Mouse (Mus musculus): ENCODE results near the gene Ddx6. TPM values are rescaled to one million over a fixed set of nuclear protein-coding genes. Genes with fewer than 3 reads are reported as not detected.
"Not testable (repeated sequence)": the region's sequence is repeated elsewhere in the genome, so short reads cannot be mapped to it uniquely, and the experiment has no call there.

The Ddx6 gene
- polyA plus RNA-seq, 1 experiment from 2014 or later: 11.9 TPM

DNA sequence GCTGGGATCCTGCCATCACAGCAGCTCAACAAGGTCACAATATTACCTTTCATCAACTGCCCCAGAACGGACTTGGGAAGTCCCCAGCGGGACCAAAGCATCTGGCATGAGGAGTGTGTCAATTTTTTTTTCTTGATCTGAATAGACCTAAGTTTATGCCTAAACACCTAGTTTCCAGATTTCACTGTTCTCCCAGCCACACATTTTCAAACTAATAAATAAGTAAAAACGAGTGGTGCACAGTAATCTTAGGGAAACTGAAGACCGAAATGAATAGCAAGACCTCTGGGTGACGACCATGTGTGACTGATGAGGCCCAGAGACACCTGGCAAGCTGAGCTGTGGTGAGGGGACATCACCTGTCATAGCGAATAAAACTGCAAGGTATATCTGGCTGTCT, 3.9 kb upstream of the Ddx6 start:
- WGBS: 86% methylated on average over 6 of the region's 6 CpGs
- H3K27me3 ChIP-seq (ENCODE audit: control insufficient read depth, insufficient read depth, low read length): peaks cover 6% of the 10 kb centered on the region
- H3K4me3 ChIP-seq (ENCODE audit: low read depth, low read length): no peak overlapping the region
- H3K36me3 ChIP-seq (ENCODE audit: control insufficient read depth, insufficient read depth, low read length): no peaks in the 10 kb centered on the region
- H3K9me3 ChIP-seq (ENCODE audit: control insufficient read depth, low read length): no peaks in the 10 kb centered on the region
- DNase-seq (ENCODE audit: low spot score, missing footprints) (peak; percentile 31), ATAC-seq (ENCODE audit: low FRiP score) (no peak)
- H3K4me2 ChIP-seq: no peak overlapping the region
- H3K27ac ChIP-seq (ENCODE audit: low read depth, low read length): no peak overlapping the region
- no peak overlapping the region for H3K9ac ChIP-seq (ENCODE audit: low read length)
- peaks cover 16% of the 10 kb centered on the region for H3K4me1 ChIP-seq (ENCODE audit: control insufficient read depth, insufficient read depth, low read length)

DNA sequence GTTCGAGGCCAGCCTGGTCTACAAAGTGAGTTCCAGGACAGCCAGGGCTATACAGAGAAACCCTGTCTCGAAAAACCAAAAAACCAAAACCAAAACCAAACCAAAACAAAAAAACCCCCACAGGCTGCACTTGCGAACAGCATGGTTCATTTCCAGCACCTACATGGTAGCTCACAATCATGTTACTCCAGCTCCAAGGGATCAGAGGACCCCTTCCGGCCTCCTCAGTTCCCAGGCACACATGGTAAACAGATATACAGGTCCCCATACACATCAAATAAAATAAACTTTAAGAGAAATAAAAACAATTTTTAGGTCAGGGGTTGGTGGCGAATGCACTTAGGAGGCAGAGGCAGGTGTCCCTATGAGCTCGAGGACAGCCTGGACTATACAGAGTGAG, 1.9 kb upstream of the Ddx6 start:
- Histone ChIP-seq H3K27ac (ENCODE audit: low read depth, low read length) (0 out of 2 replicates have a peak overlapping the region, but pooled peaks have one; percentile 32), H3K27me3 (ENCODE audit: control insufficient read depth, insufficient read depth, low read length) (peaks cover 6% of the 10 kb centered on the region), H3K9me3 (ENCODE audit: control insufficient read depth, low read length) (no peaks in the 10 kb centered on the region), H3K9ac (ENCODE audit: low read length) (peak overlapping the region; percentile 100), H3K4me2 (peak overlapping the region; percentile 65), H3K4me1 (ENCODE audit: control insufficient read depth, insufficient read depth, low read length) (peaks cover 28% of the 10 kb centered on the region), H3K4me3 (ENCODE audit: low read depth, low read length) (peak overlapping the region; percentile 98; the same call in 1 of the 2 replicates), H3K36me3 (ENCODE audit: control insufficient read depth, insufficient read depth, low read length) (peaks cover 5% of the 10 kb centered on the region; the same call in 1 of the 2 replicates)
- ATAC-seq (ENCODE audit: low FRiP score) (no peak), DNase-seq (ENCODE audit: low spot score, missing footprints) (peak; percentile 83)
- 71% methylated on average over 6 of the region's 6 CpGs for WGBS

DNA sequence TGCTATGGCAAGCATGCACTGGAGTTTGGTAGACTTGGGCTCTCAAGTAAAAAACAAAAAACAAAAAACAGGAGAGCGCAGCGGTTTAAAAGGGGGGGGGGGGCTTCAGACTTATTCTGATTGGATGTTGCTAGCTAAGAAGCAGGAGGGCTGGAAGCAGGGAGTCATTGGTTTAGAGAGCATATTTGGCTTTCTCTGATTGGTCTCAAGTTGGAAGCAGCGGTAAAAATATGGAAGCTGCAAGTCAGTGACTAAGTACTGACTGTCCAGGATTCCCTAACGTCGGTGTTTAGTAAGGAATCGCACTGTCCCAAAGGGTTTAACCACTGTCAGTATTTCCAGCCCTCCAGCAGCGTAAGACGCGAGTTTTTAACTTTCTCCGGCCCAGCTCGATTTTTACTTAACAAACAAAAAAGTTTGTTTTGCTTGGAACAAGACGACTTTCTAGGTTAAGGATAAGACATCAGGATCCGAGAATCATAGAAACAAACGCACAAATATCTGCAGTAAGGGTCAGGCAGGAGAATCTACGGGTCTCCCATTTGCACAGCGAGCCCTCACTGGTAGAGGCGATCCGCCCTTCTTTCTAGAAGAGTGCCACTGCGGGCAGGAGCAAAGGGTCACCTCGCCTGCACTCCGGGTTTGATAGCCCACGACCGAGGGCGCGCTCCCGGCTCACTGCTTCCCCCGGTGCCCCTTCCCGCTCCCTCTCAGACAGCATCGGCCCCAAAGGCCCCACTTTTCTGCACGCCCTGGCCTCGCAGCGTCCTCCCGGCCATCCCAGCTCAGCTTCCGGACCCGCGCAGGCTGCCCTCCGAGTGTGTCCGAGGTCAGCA, 1.0 kb upstream of the Ddx6 start:
- H3K27ac ChIP-seq (ENCODE audit: low read depth, low read length): peak overlapping the region; percentile 98
- H3K9me3 ChIP-seq (ENCODE audit: control insufficient read depth, low read length): no peaks in the 10 kb centered on the region
- peak overlapping the region; percentile 100 for H3K9ac ChIP-seq (ENCODE audit: low read length)
- ATAC-seq (ENCODE audit: low FRiP score) (peak; percentile 49), DNase-seq (ENCODE audit: low spot score, missing footprints) (peak; percentile 97)
- peak overlapping the region; percentile 98 for H3K4me3 ChIP-seq (ENCODE audit: low read depth, low read length)
- peak overlapping the region; percentile 65 for H3K4me2 ChIP-seq
- peaks cover 9% of the 10 kb centered on the region; the same call in 1 of the 2 replicates for H3K36me3 ChIP-seq (ENCODE audit: control insufficient read depth, insufficient read depth, low read length)
- WGBS: under 1% methylated on average over 38 of the region's 38 CpGs
- H3K27me3 ChIP-seq (ENCODE audit: control insufficient read depth, insufficient read depth, low read length): no peaks in the 10 kb centered on the region; the same call in 1 of the 2 replicates
- H3K4me1 ChIP-seq (ENCODE audit: control insufficient read depth, insufficient read depth, low read length): peaks cover 30% of the 10 kb centered on the region

- ATAC-seq (ENCODE audit: low FRiP score): peak; percentile 76
- peak overlapping the region; percentile 98 for H3K27ac ChIP-seq (ENCODE audit: low read depth, low read length)
Measured at GRCm38 (mm10) chr9:44604290-44604778, 358 bp upstream of the Ddx6 start.

DNA sequence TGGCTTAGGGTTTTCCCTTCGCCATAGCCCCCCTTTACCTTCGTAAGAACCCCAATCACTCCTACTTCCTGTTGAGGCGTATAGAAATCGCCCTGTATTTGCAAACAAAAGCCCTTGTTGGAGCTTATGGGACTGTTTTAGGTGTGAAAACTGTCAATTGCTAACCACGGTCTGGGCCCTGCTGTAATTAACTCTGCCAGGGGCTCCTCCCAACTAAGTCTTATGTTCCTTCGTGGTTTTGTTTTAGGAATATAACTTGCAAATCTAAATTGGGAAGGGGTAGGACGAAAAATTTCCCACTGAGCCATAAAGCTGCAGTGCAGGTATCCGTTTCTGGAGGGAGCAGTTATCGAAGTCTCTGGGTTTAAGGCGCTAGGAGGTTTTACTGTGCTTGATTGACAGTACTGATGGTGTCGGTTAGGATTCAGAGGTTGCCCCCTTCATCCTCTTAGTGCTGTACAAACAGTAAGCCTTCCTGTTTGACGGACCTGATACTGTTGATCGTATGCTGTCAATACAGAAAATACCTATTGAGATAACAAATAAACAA, 999 bp downstream of the Ddx6 start:
- Histone ChIP-seq H3K36me3 (ENCODE audit: control insufficient read depth, insufficient read depth, low read length) (peaks cover 19% of the 10 kb centered on the region), H3K9ac (ENCODE audit: low read length) (peak overlapping the region; percentile 100), H3K27ac (ENCODE audit: low read depth, low read length) (peak overlapping the region; percentile 98), H3K4me1 (ENCODE audit: control insufficient read depth, insufficient read depth, low read length) (peaks cover 23% of the 10 kb centered on the region), H3K9me3 (ENCODE audit: control insufficient read depth, low read length) (no peaks in the 10 kb centered on the region), H3K4me3 (ENCODE audit: low read depth, low read length) (peak overlapping the region; percentile 98), H3K27me3 (ENCODE audit: control insufficient read depth, insufficient read depth, low read length) (no peaks in the 10 kb centered on the region), H3K4me2 (peak overlapping the region; percentile 65)
- peak; percentile 95 for DNase-seq (ENCODE audit: low spot score, missing footprints)
- 0 out of 2 replicates have a peak, but pooled peaks have one; percentile 4 for ATAC-seq (ENCODE audit: low FRiP score)
- under 1% methylated on average over 13 of the region's 13 CpGs for WGBS

More at GRCm38 (mm10) chr9:44604290-44604778, 358 bp upstream of the Ddx6 start:
- H3K27me3 ChIP-seq (ENCODE audit: control insufficient read depth, insufficient read depth, low read length): no peaks in the 10 kb centered on the region
- peaks cover 26% of the 10 kb centered on the region for H3K4me1 ChIP-seq (ENCODE audit: control insufficient read depth, insufficient read depth, low read length)
- no peak for DNase-seq (ENCODE audit: low spot score, missing footprints)
- peak overlapping the region; percentile 98 for H3K4me3 ChIP-seq (ENCODE audit: low read depth, low read length)
- H3K4me2 ChIP-seq: peak overlapping the region; percentile 65
- no peaks in the 10 kb centered on the region for H3K9me3 ChIP-seq (ENCODE audit: control insufficient read depth, low read length)
- H3K9ac ChIP-seq (ENCODE audit: low read length): peak overlapping the region; percentile 100
- under 1% methylated on average over 40 of the region's 65 CpGs for WGBS
- H3K36me3 ChIP-seq (ENCODE audit: control insufficient read depth, insufficient read depth, low read length): peaks cover 13% of the 10 kb centered on the region; the same call in 1 of the 2 replicates

DNA sequence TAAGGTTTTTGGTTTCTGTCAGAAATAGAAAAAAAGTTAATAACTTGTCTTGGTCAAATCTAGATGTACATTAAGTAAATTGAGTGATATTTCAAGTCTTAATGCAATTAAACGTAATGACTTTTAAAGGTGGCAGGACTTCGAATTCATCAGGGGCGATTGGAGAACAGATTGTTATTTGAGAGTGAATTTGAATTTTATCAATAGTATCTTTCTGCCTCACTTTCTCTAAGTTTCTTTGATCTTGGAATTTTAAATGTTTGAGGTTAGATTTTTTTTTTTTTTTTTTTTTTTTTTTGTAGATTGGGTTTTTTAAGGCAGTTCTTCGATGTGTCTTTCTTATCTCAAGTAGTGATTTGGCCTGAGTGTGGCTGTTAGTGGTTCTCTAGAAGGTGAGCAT, 2.0 kb downstream of the Ddx6 start:
- Histone ChIP-seq H3K27ac (ENCODE audit: low read depth, low read length) (no peak overlapping the region), H3K9ac (ENCODE audit: low read length) (no peak overlapping the region), H3K4me3 (ENCODE audit: low read depth, low read length) (peak overlapping the region; percentile 98; the same call in 1 of the 2 replicates), H3K27me3 (ENCODE audit: control insufficient read depth, insufficient read depth, low read length) (no peaks in the 10 kb centered on the region), H3K36me3 (ENCODE audit: control insufficient read depth, insufficient read depth, low read length) (peaks cover 22% of the 10 kb centered on the region), H3K4me2 (peak overlapping the region; percentile 65), H3K4me1 (ENCODE audit: control insufficient read depth, insufficient read depth, low read length) (peaks cover 23% of the 10 kb centered on the region), H3K9me3 (ENCODE audit: control insufficient read depth, low read length) (no peaks in the 10 kb centered on the region)
- no peak for DNase-seq (ENCODE audit: low spot score, missing footprints)
- WGBS: 80% methylated on average over 4 of the region's 4 CpGs
- ATAC-seq (ENCODE audit: low FRiP score): no peak

DNA sequence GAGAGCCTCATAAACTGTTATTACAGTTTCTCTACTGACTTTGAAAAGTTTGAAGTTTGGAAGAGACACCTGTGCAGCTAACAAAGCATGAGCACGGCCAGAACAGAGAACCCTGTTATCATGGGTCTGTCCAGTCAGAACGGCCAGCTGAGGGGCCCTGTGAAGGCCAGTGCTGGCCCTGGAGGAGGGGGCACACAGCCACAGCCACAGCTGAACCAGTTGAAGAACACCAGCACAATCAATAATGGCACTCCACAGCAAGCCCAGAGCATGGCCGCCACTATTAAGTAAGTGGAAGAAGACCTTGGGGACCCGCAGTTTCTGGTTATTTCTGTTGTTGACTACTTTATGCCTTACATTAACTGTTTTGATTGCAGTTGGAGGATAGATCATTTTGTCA, 2.6 kb downstream of the Ddx6 start:
- ATAC-seq (ENCODE audit: low FRiP score) (no peak), DNase-seq (ENCODE audit: low spot score, missing footprints) (no peak)
- H3K4me2 ChIP-seq: no peak overlapping the region
- H3K4me1 ChIP-seq (ENCODE audit: control insufficient read depth, insufficient read depth, low read length): peaks cover 23% of the 10 kb centered on the region
- H3K36me3 ChIP-seq (ENCODE audit: control insufficient read depth, insufficient read depth, low read length): peaks cover 22% of the 10 kb centered on the region
- H3K4me3 ChIP-seq (ENCODE audit: low read depth, low read length): no peak overlapping the region
- WGBS: 75% methylated on average over 4 of the region's 4 CpGs
- no peaks in the 10 kb centered on the region for H3K9me3 ChIP-seq (ENCODE audit: control insufficient read depth, low read length)
- H3K27ac ChIP-seq (ENCODE audit: low read depth, low read length): no peak overlapping the region
- no peaks in the 10 kb centered on the region for H3K27me3 ChIP-seq (ENCODE audit: control insufficient read depth, insufficient read depth, low read length)
- H3K9ac ChIP-seq (ENCODE audit: low read length): no peak overlapping the region

- no peaks in the 10 kb centered on the region for H3K9me3 ChIP-seq (ENCODE audit: control insufficient read depth, low read length)
- H3K4me1 ChIP-seq (ENCODE audit: control insufficient read depth, insufficient read depth, low read length): peaks cover 18% of the 10 kb centered on the region
- no peaks in the 10 kb centered on the region for H3K27me3 ChIP-seq (ENCODE audit: control insufficient read depth, insufficient read depth, low read length)
- H3K4me3 ChIP-seq (ENCODE audit: low read depth, low read length): no peak overlapping the region
- ATAC-seq (ENCODE audit: low FRiP score) (no peak), DNase-seq (ENCODE audit: low spot score, missing footprints) (no peak)
- H3K9ac ChIP-seq (ENCODE audit: low read length): no peak overlapping the region
- peaks cover 29% of the 10 kb centered on the region for H3K36me3 ChIP-seq (ENCODE audit: control insufficient read depth, insufficient read depth, low read length)
- no peak overlapping the region for H3K4me2 ChIP-seq
- 98% methylated on average over 25 of the region's 25 CpGs for WGBS
- no peak overlapping the region for H3K27ac ChIP-seq (ENCODE audit: low read depth, low read length)
Measured at GRCm38 (mm10) chr9:44610371-44610770, 5.7 kb downstream of the Ddx6 start.

DNA sequence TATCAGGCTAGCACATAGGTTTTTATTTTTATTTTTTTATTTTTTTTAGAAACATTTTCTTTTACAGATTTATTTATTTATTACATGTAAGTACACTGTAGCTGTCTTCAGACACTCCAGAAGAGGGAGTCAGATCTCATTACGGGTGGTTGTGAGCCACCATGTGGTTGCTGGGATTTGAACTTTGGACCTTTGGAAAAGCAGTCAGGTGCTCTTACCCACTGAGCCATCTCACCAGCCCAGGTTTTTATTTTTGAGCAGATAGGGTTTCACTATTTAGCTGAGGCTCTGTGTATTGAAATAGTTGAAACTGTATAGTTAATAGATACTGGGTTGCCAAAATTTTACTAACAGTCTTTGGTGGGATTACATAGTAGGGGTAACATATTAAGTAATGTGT, 8.4 kb downstream of the Ddx6 start:
- 63% methylated on average over 1 of the region's 1 CpGs for WGBS
- not testable (repeated sequence) for H3K4me1 ChIP-seq (ENCODE audit: control insufficient read depth, insufficient read depth, low read length); H3K9ac ChIP-seq (ENCODE audit: low read length); H3K9me3 ChIP-seq (ENCODE audit: control insufficient read depth, low read length); H3K27me3 ChIP-seq (ENCODE audit: control insufficient read depth, insufficient read depth, low read length); DNase-seq (ENCODE audit: low spot score, missing footprints); H3K4me2 ChIP-seq; H3K4me3 ChIP-seq (ENCODE audit: low read depth, low read length); ATAC-seq (ENCODE audit: low FRiP score); H3K27ac ChIP-seq (ENCODE audit: low read depth, low read length)
- peaks cover 35% of the 10 kb centered on the region for H3K36me3 ChIP-seq (ENCODE audit: control insufficient read depth, insufficient read depth, low read length)
